Mouse (Mus musculus) adipocyte (in vitro differentiated cells): Measurements from ENCODE around the gene Foxe1.

Experiments used
- DNase-seq: peaks from one replicate; pipeline ENCODE4 v3.0.0-alpha.2; 2016; ENCODE audit warnings: low spot score

Foxe1 gene

GRCm38 (mm10) chr4:46343596-46344260, at the start of gene Foxe1:
TSS of gene Foxe1 (plus strand) at chr4:46343609.
- no peak for DNase-seq

- DNase-seq: peak; percentile 59
These were observed 39.3 kb upstream of the Foxe1 start for GRCm38 (mm10) chr4:46304071-46304470.

GRCm38 (mm10) chr4:46304757-46305384, 38.5 kb upstream of the Foxe1 start:
- peak; percentile 77 for DNase-seq

DNA sequence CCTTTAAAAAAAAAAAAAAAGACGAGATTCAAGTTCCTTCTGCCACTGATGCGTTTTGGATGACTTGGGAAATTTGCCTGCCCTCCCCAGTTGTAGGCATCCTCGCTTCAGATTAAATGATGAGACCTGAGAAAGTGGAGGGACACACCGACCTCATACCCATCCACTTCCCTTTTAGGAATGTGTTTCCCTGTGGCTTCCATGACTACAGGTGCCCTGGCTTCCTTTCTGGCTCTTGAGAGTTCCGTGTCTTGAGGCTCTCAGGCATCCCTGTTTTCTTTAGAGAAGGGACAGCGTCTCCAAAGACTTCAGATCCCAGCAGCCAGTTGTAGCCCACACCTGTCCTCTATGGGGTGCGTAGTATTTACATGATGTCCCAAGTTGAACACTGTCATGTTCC, 38.0 kb upstream of the Foxe1 start:
- no peak for DNase-seq

DNA sequence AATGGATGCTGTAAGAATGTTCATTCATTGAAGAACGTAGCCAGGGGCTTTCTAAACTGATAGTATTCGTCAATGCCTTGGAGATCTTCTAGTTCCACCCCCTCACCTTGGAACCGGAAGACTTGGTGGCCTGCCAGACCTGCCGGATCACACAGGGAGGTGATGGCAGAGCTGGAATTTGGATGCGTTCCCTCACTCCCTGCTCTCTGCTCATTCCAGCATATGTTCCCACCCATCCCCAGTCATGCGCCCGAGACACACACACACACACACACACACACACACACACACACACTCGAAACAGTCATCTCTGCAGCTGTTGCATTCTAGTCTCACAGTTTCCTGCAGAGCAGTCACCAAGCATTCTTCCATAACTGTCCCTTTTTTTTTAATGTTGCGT, 36.1 kb upstream of the Foxe1 start:
- DNase-seq: no peak

- no peak for DNase-seq
These were observed 35.5 kb upstream of the Foxe1 start for GRCm38 (mm10) chr4:46307869-46308268.

GRCm38 (mm10) chr4:46311631-46312030, 31.8 kb upstream of the Foxe1 start:
- no peak for DNase-seq

GRCm38 (mm10) chr4:46321730-46322389, 21.5 kb upstream of the Foxe1 start:
- no peak for DNase-seq

- no peak for DNase-seq
These were observed 20.7 kb upstream of the Foxe1 start for GRCm38 (mm10) chr4:46322715-46323114.

DNA sequence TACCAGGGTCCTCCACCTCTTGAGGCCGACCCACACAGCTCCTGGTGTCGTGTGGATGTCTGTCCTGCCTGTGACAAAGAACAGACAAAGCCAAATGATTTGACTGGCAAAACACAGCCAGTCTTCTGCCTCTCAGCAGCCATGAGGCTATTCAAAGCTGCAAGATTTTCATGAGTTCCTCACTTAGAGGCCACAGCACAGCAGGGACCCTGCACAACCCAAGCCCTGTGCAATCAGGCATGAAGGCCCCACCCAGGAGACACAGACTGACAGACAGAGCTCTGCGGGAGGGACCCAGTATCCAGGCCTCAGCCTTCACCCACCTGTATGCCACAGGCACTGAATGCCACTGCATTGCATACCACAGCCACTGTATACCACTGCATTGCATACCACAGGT, 14.5 kb upstream of the Foxe1 start:
- no peak for DNase-seq

- peak; percentile 12 for DNase-seq
These were observed 7.6 kb upstream of the Foxe1 start for GRCm38 (mm10) chr4:46335846-46336245.

DNA sequence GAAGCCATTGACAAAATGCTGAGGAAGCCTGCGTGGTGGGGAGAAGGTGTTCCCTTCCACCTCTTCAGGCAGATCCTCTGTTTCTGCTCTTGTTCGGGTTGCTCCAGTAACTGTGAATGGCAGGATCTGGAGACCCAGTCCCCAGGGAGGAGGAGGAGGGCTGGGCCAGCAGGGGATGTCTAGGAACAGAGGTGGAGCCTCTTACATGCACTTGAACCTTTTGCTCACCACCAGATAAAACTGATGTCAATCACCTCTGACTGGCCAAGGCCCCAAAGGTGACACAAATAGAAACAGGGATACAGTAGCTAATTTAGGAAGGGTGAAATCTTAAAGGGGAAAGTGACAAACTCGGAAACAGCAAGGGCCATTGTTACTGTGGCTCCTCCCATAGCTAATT, 5.4 kb upstream of the Foxe1 start:
- no peak for DNase-seq

DNA sequence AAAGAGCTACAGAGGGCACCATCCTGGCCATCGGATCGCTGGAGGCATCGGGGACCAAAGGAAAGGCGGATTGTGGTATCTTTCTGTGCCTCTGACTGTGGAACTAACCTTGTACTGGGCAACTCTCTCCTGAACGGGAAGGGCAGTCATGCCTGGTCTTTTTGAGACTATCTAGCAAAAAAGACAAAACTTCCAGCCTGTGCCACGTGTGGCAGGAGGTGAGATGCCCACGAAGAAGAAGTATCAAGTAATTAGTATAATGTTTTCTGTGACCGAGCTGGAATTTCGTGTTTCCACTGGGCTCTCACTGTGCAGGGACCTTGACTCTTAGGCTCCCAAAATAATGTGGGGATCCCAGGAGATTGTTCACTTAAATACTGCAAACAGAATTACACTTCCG, 4.4 kb upstream of the Foxe1 start:
- no peak for DNase-seq

DNA sequence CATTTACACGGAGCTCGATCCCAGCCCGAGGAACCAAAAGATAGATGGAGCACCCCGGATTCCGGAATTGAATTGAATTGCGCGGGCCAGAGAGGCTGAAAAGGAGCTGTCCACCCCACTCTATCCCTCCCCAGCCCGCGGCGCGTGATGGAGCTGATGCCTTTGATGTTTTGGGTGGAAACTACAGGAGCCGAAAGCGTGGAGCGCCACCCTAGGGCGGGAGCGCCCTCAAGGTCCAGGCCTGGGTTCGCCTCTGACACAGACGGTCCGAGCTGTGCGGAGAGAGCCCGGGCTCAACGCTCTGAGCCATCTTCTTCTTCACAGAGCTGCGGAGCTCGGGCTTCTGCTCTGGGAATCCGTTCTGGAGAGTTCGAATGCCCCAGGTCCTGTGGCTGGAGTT, 3.8 kb upstream of the Foxe1 start:
- no peak for DNase-seq

DNA sequence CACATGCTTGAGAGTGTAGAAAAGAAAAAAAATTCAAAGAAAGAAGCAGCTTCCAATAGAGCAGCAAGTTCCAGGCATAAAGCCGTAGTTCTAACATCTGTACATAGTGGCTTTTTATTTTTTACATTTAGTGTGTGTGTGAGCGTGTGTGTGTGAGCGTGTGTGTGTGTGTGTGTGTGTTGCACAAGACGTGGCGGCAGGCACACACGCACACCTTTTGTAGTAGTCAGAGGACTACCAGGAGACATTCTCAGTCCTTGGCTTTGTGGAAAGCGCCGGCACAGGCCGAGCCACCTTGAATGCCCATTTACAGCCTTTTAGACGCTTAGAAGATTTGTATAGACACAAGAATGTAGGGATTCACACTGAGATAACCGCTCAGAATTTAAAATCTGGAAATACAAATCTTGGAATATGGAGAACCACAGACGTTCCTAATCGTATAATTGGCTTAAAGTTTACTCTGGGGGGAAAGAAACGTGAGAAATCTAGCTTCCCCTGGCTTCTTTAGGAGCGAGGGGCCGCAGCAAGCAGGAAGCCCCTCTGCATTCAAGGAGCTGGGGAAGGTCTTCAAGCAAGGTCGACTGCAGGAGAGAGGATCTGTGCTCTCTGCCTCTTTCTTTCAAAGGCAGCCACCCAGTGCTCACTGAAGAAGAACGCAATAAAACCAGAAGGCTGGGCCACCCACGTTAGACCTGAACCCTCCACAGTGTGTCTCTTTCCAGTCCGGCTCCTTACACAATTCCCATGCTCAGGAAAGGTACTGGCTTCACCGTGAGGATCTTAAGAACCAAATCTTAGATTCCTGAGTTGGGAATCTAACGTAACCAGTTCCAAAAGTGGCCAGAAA, 1.4 kb upstream of the Foxe1 start:
- DNase-seq: no peak

DNA sequence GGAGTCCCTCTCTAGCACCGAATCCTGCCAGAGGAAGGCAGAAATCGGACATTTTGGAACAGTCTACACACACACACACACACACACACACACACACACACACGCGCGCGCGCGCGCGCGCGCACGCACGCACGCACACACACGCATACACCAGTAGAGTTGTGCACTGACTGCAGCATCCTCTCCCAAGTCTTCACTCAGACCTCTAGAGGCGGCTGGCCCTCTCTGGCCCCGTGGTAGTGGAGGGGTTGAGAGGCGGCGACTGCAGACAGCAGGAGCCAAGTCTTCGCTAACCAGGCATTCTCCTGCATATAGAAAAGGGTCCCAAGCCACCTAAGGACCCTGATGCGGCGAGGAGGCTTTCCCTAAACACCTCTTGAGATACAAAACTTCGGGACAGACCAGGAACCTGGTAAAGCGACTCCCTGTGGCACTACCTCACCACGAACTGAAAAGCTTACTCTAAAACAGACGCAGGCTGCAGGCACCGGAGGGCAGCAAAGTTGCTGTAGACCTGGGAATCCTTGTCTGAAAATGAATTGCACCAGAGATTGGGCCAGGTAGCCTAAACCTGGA, 610 bp upstream of the Foxe1 start:
- no peak for DNase-seq

DNA sequence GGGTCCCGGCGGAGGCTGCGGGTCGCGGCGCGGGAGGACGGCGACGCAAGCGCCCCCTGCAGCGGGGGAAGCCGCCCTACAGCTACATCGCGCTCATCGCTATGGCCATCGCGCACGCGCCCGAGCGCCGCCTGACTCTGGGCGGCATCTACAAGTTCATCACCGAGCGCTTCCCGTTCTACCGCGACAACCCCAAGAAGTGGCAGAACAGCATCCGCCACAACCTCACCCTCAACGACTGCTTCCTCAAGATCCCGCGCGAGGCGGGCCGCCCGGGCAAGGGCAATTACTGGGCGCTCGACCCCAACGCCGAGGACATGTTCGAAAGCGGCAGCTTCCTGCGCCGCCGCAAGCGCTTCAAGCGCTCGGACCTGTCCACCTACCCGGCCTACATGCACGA, 879 bp downstream of the Foxe1 start:
- no peak for DNase-seq

DNA sequence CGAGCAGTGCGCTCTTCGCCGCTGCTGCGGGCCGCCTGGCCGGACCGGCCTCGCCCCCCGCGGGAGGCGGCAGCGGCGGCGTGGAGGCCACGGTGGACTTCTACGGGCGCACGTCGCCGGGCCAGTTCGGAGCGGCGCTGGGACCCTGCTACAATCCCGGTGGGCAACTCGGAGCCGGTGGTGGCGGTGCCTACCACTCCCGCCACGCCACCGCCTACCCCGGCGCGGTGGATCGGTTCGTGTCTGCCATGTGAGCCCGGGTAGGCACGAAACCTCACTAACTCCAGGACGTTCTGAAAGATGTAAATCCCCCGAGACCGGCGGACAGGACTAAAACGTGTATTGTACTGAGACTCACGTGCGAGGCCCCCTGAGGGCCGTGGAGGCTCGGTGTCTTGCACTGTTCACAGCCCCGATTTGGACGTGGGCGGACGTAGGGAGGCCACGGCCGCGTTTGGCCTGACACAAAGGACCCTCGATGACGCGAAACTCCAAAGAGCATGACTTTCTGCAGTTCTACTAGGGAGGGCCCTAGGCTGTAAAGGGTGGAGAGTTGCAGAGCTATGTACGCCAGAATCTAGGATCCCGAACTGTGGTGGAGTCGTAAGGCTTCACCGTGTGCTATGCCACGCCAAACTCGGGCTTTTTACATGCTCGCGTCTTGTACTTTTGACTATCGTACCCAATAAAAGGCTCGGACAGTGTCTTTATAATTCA, 1.8 kb downstream of the Foxe1 start:
- DNase-seq: no peak

DNA sequence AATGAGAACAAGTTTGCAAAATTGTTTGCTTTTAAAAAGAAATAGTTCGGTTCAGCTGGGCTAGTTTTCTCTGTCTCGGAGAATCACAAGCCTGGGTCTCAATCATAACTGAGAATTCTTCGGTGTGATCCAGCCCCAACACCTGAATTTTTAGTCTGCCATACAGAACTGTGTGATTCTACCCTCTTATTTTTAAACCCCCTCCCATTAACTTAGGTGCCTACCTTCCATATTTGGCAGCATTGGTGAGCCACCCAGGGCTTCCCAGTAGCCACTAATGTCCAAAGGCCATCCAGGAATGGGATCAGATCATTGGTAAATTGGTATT, 2.3 kb downstream of the Foxe1 start:
- DNase-seq: no peak

- DNase-seq: no peak
These were observed 2.8 kb downstream of the Foxe1 start for GRCm38 (mm10) chr4:46346221-46346620.

DNA sequence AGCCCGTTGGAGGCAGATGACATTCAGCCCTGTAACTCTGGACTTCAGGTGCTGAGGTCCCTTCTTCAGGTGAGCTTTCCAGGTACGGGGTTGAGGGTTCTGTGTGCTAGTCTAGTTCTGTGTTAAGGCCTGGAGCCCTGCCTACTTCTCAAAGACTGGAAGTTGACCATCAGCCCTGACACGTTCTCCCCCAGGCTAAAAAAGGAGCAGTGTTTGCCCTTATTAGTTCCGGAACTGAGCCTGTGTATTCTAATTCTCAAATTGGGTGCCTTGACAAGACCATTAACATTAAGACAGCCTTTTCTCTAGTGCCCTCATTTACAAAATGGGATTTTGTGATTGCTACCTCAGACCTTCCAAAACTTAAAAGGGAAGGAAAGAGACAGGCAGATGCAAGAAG, 3.7 kb downstream of the Foxe1 start:
- no peak for DNase-seq
